Mouse (Mus musculus) liver, postnatal 0 days (tissue): ENCODE measurements at regions not wholly inside any gene's neighbourhood (a gene's known extent, or its start where the extent isn't known, plus 50 kb on each side); places are given as distances from the start of the nearest gene placed in this dataset.

Source experiments
- CTCF ChIP-seq: sonication (generic); IDR thresholded peaks from 2 replicates; pipeline ENCODE4 v1.5.1; 2016; ENCODE audit warnings: antibody characterized with exemption, low read depth
- EP300 ChIP-seq: IDR thresholded peaks from 2 replicates; pipeline ENCODE4 v1.6.1; 2016; ENCODE audit warnings: antibody characterized with exemption, low read depth, mild to moderate bottlenecking

DNA sequence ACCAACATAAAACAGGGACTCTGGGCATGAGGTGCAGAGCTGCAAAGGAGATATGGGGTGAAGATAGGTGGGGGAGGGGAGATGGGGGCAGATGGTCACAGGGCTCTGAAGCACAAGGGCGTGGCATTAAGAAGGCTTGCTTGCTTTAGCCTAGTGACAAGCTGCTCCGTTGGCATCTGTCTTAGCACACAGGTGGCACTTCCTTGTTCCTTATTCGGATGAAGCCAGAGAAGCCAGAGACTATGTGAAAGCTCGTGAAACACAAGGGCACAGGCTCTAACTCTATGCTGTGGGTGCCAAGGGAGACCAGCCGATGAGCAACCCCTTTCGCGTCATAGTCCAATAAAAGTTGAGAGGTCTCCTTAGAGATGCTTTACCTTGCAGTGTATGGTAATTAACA, 89.5 kb downstream of the Sox2 start:
- TF ChIP-seq CTCF (no peak), EP300 (no peak)
